Mouse (Mus musculus): Measurements from ENCODE around the gene Igfbp3.

- TF ChIP-seq CTCF (IDR thresholded peaks at IDR 0.05; ENCODE audit: low read depth, low read length) (no peak), POLR2A (IDR thresholded peaks at IDR 0.05; ENCODE audit: extremely low read depth, insufficient read depth, low read length) (no peak)
Observed at GRCm38 (mm10) chr11:7228107-7228506, 14.4 kb upstream of the Igfbp3 start.

Data from liver, adult 2 months (tissue).